In the genomic region with DNA sequence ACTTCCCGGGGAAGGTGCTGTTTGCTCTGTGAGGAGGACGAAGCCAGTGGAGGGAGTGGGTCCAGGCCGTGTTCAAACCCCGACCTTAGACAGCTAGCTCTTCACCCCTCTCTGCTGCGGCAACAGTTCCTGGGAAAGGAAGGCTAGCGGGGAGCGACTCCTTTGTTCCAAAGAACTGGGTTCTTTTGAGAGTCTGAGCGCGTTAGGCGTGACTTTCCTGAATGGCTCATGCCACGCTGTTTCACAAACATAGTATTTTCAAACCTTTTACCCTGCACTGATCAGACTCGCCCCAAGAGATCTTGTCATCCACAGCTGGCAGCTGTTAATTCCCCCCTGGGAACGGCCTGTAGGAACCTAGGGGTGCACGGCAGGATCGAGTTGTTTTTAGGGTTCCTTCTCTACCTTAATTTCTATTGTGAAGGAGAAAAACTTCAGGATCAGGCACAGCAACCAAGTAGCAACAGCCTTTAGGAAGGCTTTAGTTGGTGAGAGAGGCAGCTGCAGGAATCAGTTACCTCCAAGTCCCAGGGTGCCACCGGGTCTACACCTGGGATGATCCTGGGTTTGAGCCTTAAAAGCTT, we compare ENCODE assay signal across 7 mouse cellular contexts. TPM values are rescaled to one million over a fixed set of nuclear protein-coding genes. Genes with fewer than 3 reads are reported as not detected.
DNase-seq lines count a peak whose midpoint lies in the region; ATAC-seq and TF ChIP-seq lines count a peak whose summit lies in the region.

No protein-coding gene starts in this region.

- H3K4me2 ChIP-seq in embryonic facial prominence, embryonic 14.5 days (ENCODE audit: low read depth, low read length), result peak overlapping the region; percentile 63
- peak overlapping the region; percentile 79 for H3K4me2 ChIP-seq in hindbrain, embryonic 13.5 days

- H3K27me3 ChIP-seq in spleen, adult 2 months (ENCODE audit: control insufficient read depth, insufficient read depth, low read length), result no peaks in the 10 kb centered on the region
- no peaks in the 10 kb centered on the region for H3K27me3 ChIP-seq in embryonic facial prominence, embryonic 14.5 days (replicated peaks; ENCODE audit: control insufficient read depth, insufficient read depth, low read length)
- no peaks in the 10 kb centered on the region for H3K27me3 ChIP-seq in hindbrain, embryonic 13.5 days

- no peak for TF ChIP-seq CTCF in spleen, adult 2 months (IDR thresholded peaks at IDR 0.05; ENCODE audit: extremely low read depth, insufficient read depth, insufficient read length, insufficient replicate concordance)

- ATAC-seq in embryonic facial prominence, embryonic 14.5 days (ENCODE audit: low read depth), result peak; percentile 2; the same call in 1 of the 2 replicates
- 0 out of 2 replicates have a peak, but pooled peaks have one; percentile 0 for ATAC-seq in hindbrain, embryonic 13.5 days (ENCODE audit: low FRiP score)
- ATAC-seq in granulocyte monocyte progenitor cell, adult 5-6 weeks (replicated peaks; ENCODE audit: poor library complexity, severe bottlenecking), result no peak

- no peaks in the 10 kb centered on the region for H3K36me3 ChIP-seq in spleen, adult 2 months (ENCODE audit: control insufficient read depth, insufficient read depth, low read length)
- H3K36me3 ChIP-seq in embryonic facial prominence, embryonic 14.5 days (ENCODE audit: control insufficient read depth, insufficient read depth, low read length), result peaks cover 15% of the 10 kb centered on the region; the same call in 1 of the 2 replicates
- H3K36me3 ChIP-seq in hindbrain, embryonic 13.5 days, result peaks cover 5% of the 10 kb centered on the region; the same call in 1 of the 2 replicates
- no peaks in the 10 kb centered on the region for H3K36me3 ChIP-seq in macrophage (ENCODE audit: inconsistent target)

- TF ChIP-seq POLR2A in spleen, adult 2 months (IDR thresholded peaks at IDR 0.05; ENCODE audit: low read depth, low read length), result no peak

- peak overlapping the region; percentile 63; the same call in 1 of the 2 replicates for H3K27ac ChIP-seq in spleen, adult 2 months (ENCODE audit: insufficient read depth, low read length)
- peak overlapping the region; percentile 95 for H3K27ac ChIP-seq in embryonic facial prominence, embryonic 14.5 days (replicated peaks; ENCODE audit: low read depth, low read length)
- peak overlapping the region; percentile 95 for H3K27ac ChIP-seq in hindbrain, embryonic 13.5 days
- H3K27ac ChIP-seq in macrophage, result peak overlapping the region; percentile 8; the same call in 1 of the 2 replicates

- no peaks in the 10 kb centered on the region for H3K9me3 ChIP-seq in embryonic facial prominence, embryonic 14.5 days (ENCODE audit: control insufficient read depth, low read length)
- no peaks in the 10 kb centered on the region for H3K9me3 ChIP-seq in hindbrain, embryonic 13.5 days

- peak overlapping the region; percentile 85 for H3K9ac ChIP-seq in embryonic facial prominence, embryonic 14.5 days (ENCODE audit: low read depth, low read length)
- H3K9ac ChIP-seq in hindbrain, embryonic 13.5 days, result peak overlapping the region; percentile 90

- H3K4me1 ChIP-seq in spleen, adult 2 months (ENCODE audit: control insufficient read depth, insufficient read depth, insufficient read length), result peaks cover 5% of the 10 kb centered on the region; the same call in 1 of the 2 replicates
- peaks cover 8% of the 10 kb centered on the region for H3K4me1 ChIP-seq in embryonic facial prominence, embryonic 14.5 days (ENCODE audit: control insufficient read depth, insufficient read depth, low read length)
- peaks cover 20% of the 10 kb centered on the region for H3K4me1 ChIP-seq in hindbrain, embryonic 13.5 days (replicated peaks)

- peak overlapping the region; percentile 79 for H3K4me3 ChIP-seq in spleen, adult 2 months (ENCODE audit: extremely low read depth, insufficient read depth, insufficient read length)
- peak overlapping the region; percentile 83 for H3K4me3 ChIP-seq in embryonic facial prominence, embryonic 14.5 days (ENCODE audit: low read depth, low read length)
- peak overlapping the region; percentile 76 for H3K4me3 ChIP-seq in hindbrain, embryonic 13.5 days
- peak overlapping the region; percentile 58 for H3K4me3 ChIP-seq in macrophage (ENCODE audit: inconsistent target)

- no peak for DNase-seq in spleen, adult 2 months (ENCODE audit: low read depth in 1 of 2, low spot score in 2 of 2)
- no peak for DNase-seq in spleen, adult 18-20 months
- DNase-seq in embryonic facial prominence, embryonic 14.5 days (ENCODE audit: low spot score), result no peak
- DNase-seq in frontal cortex, postnatal 14 days (ENCODE audit: low spot score in 2 of 2), result no peak

- WGBS in spleen, adult 2 months, result 10% methylated on average over 16 of the region's 16 CpGs
- 3% methylated on average over 16 of the region's 16 CpGs for WGBS in embryonic facial prominence, embryonic 14.5 days
- WGBS in hindbrain, embryonic 13.5 days, result under 1% methylated on average over 16 of the region's 16 CpGs
- 16% methylated on average over 16 of the region's 16 CpGs for WGBS in macrophage (ENCODE audit: missing documents)

- no peaks in the 10 kb centered on the region; the same call in 1 of the 2 replicates for H3K79me2 ChIP-seq in macrophage (ENCODE audit: inconsistent target)

RNA-seq across cellular contexts. Expression of gene Eef2k, which starts 1.3 kb away (rescaled TPM):
- 15.8 and 18.4 TPM in 2 replicates for polyA plus RNA-seq in spleen, adult 2 months (2012; rRNA removed)
- 19.6 and 22.2 TPM in 2 replicates for polyA plus RNA-seq in embryonic facial prominence, embryonic 14.5 days (2014; fragmentation: Nextera tagmentation; extraction: Ambion mirVana)
- 26.0 and 26.4 TPM in 2 replicates for polyA plus RNA-seq in hindbrain, embryonic 13.5 days (2015; fragmentation: Nextera tagmentation; extraction: Ambion mirVana)
- total RNA-seq in macrophage (2018; cell fraction: chromatin; rRNA removed), result 10 to 100 TPM in 22 of 26 experiments, 1 to 10 TPM in 4; 2.3 to 88.2 (median 36.8) TPM
- 10 to 100 TPM; 17.1 to 41.1 (median 29.6) TPM for total RNA-seq in macrophage (2018; cell fraction: cytosol; rRNA removed)
- 10 to 100 TPM; 11.8 to 48.9 (median 27.3) TPM for total RNA-seq in macrophage (2018; cell fraction: nucleus; rRNA removed)
- 19.4 to 32.2 TPM (median 21.0 TPM) in 3 replicates for polyA plus RNA-seq in macrophage (2018)
- 49.3 and 60.6 TPM in 2 replicates for total RNA-seq in granulocyte monocyte progenitor cell, adult 5-6 weeks (2014; fragmentation: Nextera tagmentation)
- 65.4 and 80.5 TPM in 2 replicates for total RNA-seq in granulocyte monocyte progenitor cell, adult 5-6 weeks (2017)

RNA-seq across cellular contexts. Expression of gene Gm5737, which starts 31.8 kb away (rescaled TPM):
- polyA plus RNA-seq in spleen, adult 2 months (2012; rRNA removed), result not detected in 2 replicates
- not detected in 2 replicates for polyA plus RNA-seq in embryonic facial prominence, embryonic 14.5 days (2014; fragmentation: Nextera tagmentation; extraction: Ambion mirVana)
- not detected in 2 replicates for polyA plus RNA-seq in hindbrain, embryonic 13.5 days (2015; fragmentation: Nextera tagmentation; extraction: Ambion mirVana)
- total RNA-seq in macrophage (2018; cell fraction: chromatin; rRNA removed), result not detected
- not detected for total RNA-seq in macrophage (2018; cell fraction: cytosol; rRNA removed)
- not detected for total RNA-seq in macrophage (2018; cell fraction: nucleus; rRNA removed)
- polyA plus RNA-seq in macrophage (2018), result not detected in 3 replicates
- not detected in 2 replicates for total RNA-seq in granulocyte monocyte progenitor cell, adult 5-6 weeks (2014; fragmentation: Nextera tagmentation)
- total RNA-seq in granulocyte monocyte progenitor cell, adult 5-6 weeks (2017), result not detected in 2 replicates

Comparison
In these comparisons a context has a peak if more than half of its experiments do, and no peak if none do; other contexts are left out.
1. H3K27ac ChIP-seq: peak in every context shown above with its lines; median percentile 95 in embryonic facial prominence, embryonic 14.5 days; 95 in hindbrain, embryonic 13.5 days; 63 in spleen, adult 2 months; 8 in macrophage.